Mouse (Mus musculus): Measurements from ENCODE around the gene Glud1.

DNA sequence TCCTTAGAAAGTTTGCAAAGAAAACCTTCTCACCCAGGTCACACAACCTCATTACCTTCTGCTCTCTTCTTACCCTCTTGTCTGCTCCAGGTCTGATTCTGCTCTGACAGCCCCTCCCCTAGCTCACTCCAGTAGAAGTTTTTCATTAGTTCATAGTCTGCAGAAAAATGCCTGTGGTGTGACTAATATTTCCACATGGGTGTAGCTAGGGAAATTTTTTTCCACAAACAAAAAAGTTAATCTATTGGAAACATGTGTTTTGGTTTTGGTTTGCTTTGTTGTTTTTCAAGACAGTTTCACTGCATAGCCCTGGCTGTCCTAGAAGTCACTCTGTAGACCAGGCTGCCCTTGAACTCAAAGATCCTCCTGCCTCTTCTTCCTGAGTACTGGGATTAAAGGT lies 7.6 kb downstream of the Glud1 start:
- no peak for TF ChIP-seq CTCF (IDR thresholded peaks at IDR 0.05; ENCODE audit: low read depth)
- no peak for TF ChIP-seq EP300 (IDR thresholded peaks at IDR 0.05; ENCODE audit: low read depth)
